Mouse (Mus musculus): Measurements from ENCODE around the gene Il27ra.
A peak's percentile ranks its signal among the peaks of the same experiment; 100 is the strongest.
"Not testable (repeated sequence)": the region's sequence is repeated elsewhere in the genome, so short reads cannot be mapped to it uniquely, and the experiment has no call there.

Gene Il27ra

DNA sequence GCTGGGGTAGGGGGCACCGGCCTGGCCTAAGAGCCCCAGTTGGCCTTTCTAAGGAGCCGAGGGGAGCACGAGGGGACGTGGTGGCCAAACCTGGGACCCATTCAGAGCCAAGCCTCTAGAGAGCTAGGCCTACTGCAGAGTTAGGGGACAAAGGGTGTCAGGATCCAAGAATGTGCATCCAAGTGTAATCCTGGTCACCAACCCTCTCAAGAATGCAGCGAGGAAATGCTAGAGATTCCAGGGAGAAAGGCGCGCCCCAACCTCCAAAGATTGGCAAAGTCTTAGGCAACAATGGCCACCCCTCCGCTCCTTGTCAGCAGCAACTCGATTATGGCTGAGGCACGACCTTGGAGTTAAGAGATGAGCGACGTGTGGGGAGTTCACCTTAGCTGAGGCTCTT, 20.8 kb downstream of the Il27ra start:
- no peak for DNase-seq (ENCODE audit: extremely low spot score, low spot score)

DNA sequence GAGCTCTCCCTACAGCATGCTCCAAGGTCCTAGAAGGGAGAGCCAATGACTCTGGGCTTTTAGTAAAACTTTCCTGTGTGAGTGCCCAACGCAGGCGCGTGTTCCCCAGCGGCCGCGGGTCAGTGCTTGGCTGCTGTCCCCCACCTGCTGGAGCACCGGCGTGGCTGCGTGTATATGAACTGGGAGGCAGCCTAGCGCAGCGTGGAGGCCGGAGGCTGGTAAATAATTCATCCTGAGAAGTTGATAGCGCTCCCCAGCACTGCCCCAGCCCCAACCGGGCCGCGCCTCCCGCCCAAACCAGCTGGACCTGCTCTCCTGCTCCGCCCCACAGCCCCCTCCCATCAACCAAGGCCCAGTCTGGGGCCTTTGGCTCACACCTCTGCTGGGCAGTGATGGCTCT, 21.3 kb downstream of the Il27ra start, which contains the start of gene Palm3:
Palm3 (plus strand) TSS at position 376 of the 400 bp plus-strand sequence.
- no peak for DNase-seq (ENCODE audit: extremely low spot score, low spot score)

DNA sequence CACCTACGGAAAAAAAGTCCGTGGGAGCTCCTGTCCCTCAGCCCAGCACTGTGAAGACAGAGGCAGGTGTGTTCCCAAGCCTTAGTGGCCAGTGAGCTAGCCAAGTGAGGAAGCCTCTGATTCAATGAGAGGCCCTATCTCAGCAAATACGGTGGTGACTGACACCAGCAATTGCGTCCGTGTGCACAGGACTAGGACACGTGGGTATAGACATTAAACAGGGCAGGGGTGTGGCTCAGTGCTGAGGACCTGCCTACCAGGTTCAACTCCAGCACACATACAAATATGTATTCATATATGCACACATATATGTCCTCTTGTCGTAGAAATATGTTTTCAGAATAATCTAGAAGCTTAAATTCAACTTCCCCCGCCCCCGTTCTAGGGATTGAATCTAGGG, 22.7 kb downstream of the Il27ra start:
- no peak for DNase-seq (ENCODE audit: extremely low spot score, low spot score)

DNA sequence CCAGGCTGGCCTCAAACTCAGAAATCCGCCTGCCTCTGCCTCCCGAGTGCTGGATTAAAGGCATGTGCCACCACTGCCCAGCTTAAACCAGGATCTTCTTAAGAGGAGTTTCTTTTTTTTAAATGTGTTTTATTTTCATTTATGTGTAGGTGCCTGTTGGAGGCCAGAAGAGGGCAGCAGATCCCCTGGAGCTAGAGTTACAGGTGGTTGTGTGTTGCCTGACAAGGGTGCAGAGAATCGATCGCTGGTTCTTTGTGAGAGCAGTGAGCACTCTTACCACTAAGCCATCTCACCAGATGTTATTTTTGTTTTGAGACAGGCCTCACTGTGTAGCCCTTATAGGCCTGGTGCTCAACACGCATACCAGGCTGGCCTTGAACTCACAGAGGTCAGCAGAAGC, 26.6 kb downstream of the Il27ra start:
- no peak for DNase-seq (ENCODE audit: extremely low spot score, low spot score)

DNA sequence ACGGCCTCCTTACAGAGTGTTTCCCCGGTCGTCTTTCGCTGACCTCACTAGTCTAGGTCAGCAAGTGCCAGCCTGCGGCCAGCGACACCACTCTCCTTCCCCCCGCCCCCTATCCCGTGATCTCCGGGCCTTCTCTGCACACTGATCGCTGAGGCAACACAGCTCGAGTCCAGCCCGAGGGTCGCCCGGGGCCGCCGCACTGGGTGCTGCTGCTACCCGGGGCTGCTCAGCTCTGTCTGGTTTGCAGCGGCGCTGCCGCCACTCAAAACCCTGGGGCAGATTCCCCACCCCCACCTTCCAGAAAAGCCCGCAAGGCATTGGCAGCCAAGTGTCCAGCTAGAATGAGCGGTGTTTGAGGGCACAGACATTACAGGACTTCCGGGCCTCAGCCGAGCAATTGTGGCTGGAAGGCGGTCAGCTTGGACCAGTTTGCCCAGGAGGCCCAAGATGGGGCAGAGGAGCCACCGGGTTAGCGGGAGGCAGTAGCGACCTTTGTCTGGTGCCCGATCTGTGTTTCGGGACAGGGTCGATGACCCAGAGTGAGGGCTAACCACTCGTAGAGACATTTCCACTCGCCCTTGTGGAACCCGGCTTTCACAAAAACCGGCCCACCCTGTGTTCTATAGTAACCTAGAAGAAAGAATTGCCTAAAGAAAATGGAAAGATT, 29.8 kb downstream of the Il27ra start:
- no peak for DNase-seq (ENCODE audit: extremely low spot score, low spot score)

DNA sequence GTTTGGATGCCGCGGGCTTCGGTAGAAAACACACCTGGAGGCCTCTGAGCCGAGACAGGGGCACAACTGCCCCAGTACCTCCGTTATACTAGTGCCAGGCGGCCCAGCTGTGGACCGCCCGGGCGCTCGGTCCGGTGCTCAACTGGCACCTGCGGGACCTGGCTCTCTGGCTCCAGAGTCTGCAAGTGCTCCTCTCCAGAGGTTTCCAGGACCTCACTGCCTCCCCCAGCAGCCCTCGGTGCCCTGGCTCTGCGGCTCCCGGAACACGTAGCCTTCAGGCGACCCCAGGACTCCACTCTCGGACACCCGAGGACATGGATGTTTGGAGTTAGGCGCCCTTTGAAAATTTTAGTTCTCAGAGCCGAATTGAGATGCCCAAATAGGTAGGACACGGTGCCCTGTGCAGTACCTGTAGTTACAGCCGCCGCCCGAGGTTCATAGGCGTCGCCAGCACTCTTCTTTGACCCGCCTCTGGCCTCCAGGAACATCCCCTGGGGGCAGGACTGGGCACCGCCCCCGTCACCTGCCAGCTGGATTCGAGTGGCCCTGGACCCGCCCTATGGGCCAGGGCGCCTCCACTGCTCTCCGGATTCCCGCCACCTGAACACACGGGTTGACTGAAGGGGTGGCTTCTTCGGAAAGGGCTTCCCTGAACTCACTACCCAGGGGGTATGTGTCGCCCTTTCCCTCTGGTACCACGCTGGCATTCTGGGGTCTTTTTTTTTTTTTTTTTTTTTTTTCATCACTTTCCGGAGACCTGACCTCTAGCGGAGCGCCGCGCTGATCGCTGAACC, 30.5 kb downstream of the Il27ra start, which contains the start of gene 2210011C24Rik:
2210011C24Rik (minus strand) TSS at position 467 of the 794 bp plus-strand sequence.
- no peak for DNase-seq (ENCODE audit: extremely low spot score, low spot score)

DNA sequence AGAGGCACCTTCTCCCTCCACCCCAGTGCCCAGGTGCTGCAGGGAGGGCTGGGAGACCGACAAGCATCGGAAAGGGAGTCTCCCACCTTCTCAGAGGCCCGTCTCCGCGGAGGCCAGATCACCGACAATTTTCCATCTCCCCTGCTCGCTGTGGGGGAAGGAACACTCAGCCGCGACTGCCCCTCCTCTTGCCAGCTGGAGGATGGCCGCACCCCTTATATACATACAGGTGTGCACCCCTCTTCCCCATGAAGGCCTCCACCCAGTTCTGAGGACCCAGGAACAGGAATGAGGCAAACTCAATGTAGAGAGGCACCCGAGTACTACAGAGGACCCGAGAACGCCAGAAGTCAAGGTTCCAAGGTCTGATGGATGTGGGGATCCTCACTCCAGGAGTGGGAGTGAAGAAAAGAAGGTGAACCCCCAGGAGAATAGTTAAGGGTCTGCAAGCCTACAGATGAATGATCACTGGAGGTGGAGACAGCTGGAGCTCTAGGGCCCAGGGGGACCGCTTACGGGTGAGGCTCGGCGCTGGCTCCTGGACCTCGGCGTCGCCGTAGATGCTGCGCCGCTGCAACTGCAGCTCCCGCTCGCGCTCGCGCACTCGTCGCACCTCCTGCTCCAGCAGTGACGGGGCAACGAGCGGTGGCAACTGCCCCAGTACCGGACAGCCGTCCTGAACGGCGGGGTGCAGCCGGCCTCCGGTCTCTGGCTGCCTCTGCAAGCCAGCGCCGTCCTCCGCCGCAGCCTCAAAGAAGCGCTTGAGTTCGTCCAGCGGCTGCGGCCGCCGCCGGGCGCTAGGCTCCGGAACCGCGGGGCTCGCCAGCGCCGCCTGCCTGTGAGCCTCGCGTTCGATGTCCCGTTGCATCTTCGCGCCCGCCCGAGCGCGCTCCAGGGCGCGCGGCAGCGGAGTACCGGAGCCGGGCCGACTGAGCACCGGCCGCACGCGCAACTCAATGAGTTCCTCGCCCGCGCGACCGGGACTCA, 31.5 kb downstream of the Il27ra start:
- peak; percentile 87 for DNase-seq (ENCODE audit: extremely low spot score, low spot score)

DNA sequence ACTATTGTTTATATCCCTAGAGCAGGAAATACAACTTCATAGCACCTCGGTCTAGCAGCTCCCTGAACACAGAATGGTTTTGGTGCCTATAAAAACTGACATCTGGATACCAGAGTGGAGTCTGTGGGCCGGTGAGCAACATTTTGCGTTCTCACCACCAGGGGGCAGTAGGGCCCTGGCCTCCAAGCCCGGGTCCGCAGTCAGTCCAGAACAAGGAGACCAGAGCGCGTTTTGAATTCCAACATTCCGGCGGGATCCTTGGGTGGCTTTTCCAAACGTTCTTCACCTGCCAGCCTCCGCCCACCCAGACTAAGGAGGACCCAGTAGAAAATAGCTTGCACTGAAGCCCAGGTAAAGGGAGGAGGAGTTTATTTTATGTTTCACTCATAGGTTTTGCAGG, 32.5 kb downstream of the Il27ra start:
- peak; percentile 89 for DNase-seq (ENCODE audit: extremely low spot score, low spot score)

DNA sequence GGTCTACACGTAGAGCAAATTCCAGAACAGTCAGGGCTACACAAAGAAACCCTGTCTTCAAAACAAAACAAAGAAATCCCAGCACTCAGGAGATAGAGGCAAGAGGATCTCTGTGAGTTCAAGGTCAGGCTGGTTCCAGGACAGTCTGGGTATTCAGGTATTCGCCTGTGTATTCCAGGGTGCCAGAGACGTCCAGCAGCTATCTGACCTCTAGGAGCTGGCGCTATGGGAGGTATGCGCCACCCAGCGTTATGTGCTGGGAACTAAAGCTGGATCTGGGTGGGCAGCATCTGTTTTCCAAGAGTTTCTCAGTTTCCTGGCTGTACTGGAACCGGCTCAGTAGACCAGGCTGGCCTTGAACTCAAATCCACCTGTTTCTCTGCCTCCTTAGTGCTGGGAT, 34.0 kb downstream of the Il27ra start:
- DNase-seq (ENCODE audit: extremely low spot score, low spot score), result no peak

DNA sequence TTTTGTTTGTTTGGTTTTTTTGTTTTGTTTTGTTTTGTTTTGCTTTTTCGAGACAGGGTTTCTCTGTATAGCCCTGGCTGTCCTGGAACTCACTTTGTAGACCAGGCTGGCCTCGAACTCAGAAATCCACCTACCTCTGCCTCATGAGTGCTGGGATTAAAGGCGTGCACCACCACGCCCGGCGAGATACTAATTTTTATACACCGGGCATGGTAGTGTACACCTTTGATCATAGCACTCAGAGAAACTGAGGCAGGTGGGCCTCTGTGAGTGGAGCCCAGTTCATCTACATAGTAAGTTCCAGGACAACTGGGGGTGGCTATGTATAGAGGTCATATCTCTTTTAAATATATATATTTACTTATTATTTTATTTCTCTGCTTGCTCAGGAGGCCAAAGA, 36.9 kb downstream of the Il27ra start:
- not testable (repeated sequence) for DNase-seq (ENCODE audit: extremely low spot score, low spot score)

DNA sequence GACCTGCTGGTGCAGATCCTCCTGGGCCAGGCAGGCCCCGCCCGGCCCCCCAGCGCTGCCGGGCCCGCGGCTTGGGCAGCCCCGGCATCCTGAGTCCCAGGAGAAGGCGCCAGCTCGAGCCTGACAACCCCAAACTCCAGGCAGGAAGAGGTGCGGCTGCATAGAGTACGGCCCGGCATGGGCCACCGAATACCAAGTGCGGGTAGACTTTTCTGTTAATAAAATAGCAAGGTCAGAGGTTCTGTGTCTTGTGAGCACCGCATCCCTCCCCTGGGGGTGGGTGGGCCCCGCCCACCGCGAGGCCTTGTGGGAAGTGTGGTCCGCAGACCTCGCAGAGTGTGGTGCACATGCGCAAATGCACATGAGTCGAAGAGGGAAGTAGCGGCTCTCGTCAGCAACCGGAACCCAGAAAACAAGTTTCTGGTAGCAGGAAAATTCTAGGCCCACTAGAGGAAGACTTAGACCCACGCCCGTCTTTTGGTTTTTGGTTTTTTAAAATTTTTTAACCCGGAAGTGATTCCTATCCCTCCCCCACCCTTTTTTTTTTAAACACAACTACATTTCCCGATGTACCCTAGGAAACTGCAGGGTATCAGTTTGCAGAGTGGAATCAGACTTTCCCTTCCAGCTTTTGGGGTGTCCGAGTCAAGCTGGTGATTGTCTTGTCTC, 37.7 kb downstream of the Il27ra start:
- peak; percentile 91 for DNase-seq (ENCODE audit: extremely low spot score, low spot score)

DNA sequence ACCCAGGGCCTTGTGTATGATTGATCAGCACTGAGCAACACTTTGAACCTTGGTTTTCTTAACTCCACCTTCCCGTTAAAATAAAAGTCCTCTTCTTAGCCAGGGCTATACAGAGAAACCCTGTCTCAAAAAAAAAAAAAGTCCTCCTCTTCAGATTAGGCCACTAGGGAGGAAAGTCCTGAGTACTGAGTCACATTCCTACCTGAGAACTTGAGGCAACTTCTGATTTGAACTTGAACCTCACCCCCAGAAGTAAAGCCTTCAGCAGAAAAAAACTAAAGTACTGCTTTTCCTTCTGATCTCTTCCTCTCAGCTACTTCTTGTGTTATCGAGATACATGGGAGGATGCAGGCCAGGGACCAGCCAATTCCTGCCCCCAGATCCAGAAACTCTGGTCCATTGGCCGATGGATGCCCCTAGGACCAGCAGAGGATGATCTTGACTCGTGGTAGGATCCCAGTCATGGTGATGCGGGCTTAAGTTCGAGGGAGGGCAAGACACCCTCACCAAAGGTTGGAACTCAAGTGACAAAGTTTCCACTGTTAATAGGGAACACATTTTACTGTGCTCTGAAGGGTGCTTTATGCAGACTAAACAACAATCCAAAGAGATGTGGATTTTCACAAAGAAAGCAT, 38.7 kb downstream of the Il27ra start:
- no peak for DNase-seq (ENCODE audit: extremely low spot score, low spot score)

DNA sequence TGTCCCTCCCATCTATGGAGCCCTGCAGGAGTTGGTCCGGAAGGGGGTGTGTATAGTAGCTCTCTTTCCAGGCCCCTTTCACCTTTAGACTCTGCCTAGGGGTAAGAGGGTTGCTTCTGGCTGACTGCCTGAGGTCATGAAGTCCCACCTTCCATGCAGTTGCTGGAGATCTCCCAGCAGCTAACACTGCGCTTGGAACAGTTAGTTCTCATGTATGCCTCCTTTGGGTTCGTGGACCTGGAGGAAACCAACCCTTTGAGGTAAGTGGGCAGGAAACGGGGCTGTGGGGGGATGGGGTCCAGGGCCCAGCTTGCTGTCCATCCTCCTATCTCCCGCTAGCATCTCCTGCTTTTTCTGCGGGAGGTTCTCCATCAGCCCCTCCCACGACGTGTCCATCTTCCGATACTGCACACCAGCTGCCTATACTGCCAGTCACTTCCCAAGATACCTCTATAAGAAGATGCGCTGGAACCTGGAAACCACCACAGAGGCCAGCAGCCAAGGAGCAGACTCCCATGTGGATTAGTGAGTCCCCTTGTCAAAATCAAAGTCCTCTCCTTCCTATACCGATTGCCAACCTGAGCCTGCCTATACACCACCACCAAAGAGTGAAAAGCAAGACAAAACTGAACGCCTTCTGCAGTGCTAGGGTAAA, 39.3 kb downstream of the Il27ra start:
- no peak for DNase-seq (ENCODE audit: extremely low spot score, low spot score)

DNA sequence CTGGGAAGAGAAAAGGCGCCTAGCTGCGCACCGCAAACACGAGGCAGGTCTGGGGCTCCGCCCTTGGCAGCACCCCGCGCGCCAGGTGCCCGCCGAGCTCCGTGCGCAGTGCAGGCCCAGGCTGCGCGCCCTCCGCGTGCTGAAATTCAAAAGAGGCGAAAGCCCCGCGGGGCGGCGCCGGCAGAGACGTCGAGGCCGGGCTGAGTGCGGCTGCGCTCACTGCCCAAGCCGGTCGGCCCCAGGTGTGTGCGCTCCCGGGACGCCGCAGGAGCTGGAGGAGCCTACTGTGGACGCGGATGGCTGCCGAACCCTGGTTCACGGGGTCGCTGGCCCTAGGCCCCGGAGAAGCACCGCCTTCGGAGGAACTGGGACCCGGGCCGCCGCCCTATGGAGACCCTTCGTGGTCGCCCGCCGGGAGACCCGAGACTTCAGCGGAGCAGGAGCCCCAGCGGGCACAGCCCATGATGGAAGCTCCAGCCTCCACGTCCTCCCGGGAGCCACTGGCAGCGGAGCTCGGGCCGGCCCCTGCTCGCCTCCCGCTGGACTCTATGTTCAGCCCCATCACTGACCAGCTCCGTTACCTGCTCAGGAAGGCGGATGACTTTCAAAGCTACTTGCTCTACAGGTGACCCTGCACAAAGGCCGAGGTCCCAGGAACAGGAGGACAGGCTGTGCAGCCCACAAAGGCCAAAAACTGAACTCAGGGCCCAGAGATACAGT, 40.9 kb downstream of the Il27ra start, which contains the start of gene 1700067K01Rik:
1700067K01Rik (plus strand) TSS at position 222 of the 720 bp plus-strand sequence.
- peak; percentile 41 for DNase-seq (ENCODE audit: extremely low spot score, low spot score)

DNA sequence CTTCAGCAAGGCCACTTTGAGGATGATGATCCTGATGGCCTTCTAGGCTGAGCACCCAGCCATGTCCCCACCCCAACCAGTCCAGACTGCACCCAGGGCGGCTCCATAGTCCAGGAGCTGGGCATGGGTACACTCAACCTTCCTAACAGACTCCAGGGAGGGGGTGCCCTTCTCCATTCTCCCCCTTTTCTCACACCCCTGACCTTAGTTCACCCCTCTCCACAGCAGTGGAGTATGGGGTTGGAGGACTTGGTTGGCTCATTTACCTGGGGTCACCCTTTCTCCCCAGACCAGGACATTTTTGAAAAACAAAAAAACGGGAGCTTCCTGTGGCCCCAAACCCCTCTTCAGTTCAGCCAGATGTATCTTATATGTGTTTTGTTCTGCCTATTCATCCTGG, 42.6 kb downstream of the Il27ra start:
- no peak for DNase-seq (ENCODE audit: extremely low spot score, low spot score)

DNA sequence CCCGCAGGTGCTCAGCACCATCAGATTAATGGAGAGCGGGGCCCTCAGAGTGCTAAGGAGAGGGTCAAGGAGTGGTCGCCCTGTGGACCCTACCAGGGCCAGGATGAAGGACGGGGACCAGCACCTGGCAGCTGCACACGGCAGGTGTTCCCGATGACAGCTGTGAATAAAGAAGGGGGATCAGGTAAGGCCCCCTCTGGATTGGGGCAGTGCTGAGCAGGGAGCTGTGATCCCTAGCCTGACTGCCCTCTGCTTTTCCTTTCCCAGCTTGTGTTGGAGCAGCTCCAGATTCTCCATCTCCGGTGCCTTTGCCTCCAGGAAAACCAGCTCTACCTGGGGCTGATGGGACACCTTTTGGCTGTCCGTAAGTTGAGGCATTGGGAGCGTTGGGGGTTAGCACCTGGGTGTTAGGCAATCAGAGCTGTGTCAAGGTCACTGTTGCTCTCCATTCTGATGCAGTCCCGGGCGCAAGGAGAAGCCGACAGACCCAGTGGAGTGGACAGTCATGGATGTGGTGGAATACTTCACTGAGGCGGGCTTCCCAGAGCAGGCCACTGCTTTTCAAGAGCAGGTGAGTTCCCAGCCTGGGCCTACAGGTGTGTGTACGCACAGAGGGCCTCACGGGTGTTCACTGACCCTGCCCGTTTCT, 43.2 kb downstream of the Il27ra start:
- no peak for DNase-seq (ENCODE audit: extremely low spot score, low spot score)

DNA sequence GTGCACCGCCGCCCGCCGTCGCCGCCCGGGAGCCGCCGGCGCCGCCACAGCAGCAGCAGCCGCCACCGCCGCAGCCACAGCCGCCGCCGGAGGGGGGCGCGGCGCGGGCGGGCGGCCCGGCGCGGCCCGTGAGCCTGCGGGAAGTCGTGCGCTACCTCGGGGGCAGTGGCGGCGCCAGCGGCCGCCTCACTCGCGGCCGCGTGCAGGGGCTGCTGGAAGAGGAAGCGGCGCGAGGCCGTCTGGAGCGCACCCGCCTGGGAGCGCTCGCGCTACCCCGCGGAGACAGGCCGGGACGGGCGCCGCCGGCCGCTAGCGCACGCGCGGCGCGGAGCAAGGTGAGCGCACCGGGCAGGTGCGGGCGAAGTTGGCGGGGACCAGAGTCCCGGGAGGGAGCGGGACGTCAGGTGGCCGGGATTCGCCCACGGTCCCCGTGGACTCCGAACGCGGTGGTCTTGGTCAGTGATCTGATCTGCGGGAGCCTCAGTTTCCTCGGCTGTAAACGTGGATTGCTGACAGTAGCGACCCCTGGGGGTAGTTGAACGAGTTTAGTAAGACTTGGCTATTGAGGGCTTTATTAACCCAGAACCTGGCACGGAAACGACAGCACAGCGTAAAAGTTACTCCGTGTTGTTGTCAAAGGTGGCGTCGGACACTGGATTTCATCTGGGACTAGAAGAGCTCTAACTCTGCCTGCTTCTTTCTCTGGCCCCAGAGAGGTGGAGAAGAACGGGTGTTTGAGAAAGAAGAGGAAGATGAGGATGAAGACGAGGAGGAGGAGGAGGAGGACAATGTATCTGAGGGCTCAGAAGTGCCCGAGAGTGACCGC, 43.9 kb downstream of the Il27ra start:
- DNase-seq (ENCODE audit: extremely low spot score, low spot score), result peak; percentile 71
